In the genomic region with DNA sequence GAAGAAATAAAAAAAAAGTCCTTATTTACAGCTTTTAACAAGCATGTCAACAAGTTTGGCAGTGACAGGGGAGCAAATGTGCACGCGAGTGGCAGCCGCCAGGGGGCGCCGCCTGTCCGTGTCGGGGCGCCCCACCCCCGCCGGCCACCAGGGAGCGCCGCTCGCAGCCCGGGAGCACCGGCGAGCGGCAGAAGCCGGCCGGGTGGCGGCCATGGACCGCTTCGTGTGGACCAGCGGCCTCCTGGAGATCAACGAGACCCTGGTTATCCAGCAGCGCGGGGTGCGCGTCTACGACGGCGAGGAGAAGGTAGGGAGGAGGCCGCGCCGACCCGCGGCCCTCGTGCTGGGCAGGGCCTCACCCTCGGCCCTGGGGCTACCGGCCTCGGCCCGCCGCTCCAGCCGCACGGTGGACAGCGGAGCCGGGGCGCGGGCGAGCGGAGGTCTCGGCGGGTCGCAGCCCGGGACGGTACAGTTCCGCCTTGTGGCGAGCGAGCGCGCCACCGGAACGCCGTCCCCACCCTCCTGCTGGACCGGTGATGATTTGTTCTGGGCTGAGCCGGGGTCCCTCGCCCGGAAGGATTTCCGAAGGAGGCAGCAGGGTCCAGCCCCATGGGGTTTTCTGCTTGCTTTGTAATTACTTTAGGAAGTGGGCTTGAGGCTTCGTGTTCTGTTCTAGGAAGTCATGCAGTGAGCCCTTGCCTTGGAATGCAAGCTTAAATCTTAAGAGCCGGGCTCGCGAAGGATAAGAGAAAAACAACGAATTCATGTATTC, we compare ENCODE assay signal across 7 mouse cellular contexts. TPM values are rescaled to one million over a fixed set of nuclear protein-coding genes. Genes with fewer than 3 reads are reported as not detected.
DNase-seq lines count a peak whose midpoint lies in the region; ATAC-seq and TF ChIP-seq lines count a peak whose summit lies in the region.

TSS of gene Vps36 (plus strand) at position 150 of the 772 bp plus-strand sequence.

- no peaks in the 10 kb centered on the region for H3K9me3 ChIP-seq in intestine, postnatal 0 days (ENCODE audit: control insufficient read depth)
- H3K9me3 ChIP-seq in midbrain, embryonic 12.5 days = no peaks in the 10 kb centered on the region

- peak within 1 kb of the TSS; percentile 98 for H3K27ac ChIP-seq in intestine, postnatal 0 days (ENCODE audit: low read depth, low read length)
- peak within 1 kb of the TSS; percentile 98 for H3K27ac ChIP-seq in midbrain, embryonic 12.5 days (replicated peaks)
- H3K27ac ChIP-seq in small intestine, adult 2 months (ENCODE audit: insufficient read depth, low read depth, low read length) = peak within 1 kb of the TSS; percentile 94

- no peaks in the 10 kb centered on the region for H3K4me1 ChIP-seq in intestine, postnatal 0 days (replicated peaks; ENCODE audit: control insufficient read depth, insufficient read depth, low read length)
- peaks cover 12% of the 10 kb centered on the region for H3K4me1 ChIP-seq in midbrain, embryonic 12.5 days
- H3K4me1 ChIP-seq in small intestine, adult 2 months (ENCODE audit: control insufficient read depth, insufficient read depth, insufficient read length, low read length) = peaks cover 3% of the 10 kb centered on the region; the same call in 1 of the 2 replicates

- TF ChIP-seq POLR2A in small intestine, adult 2 months (IDR thresholded peaks at IDR 0.05; ENCODE audit: low read depth, low read length) = peak; percentile 66; the same call in 1 of the 2 replicates

- peak; percentile 77 for DNase-seq in adrenal gland, adult 8-10 months
- DNase-seq in embryo, embryonic 9.5 days (ENCODE audit: extremely low spot score) = peak; percentile 90
- DNase-seq in gonadal fat pad, adult 2 months (ENCODE audit: low read depth) = no peak
- DNase-seq in left cerebral cortex, postnatal 4 days = peak; percentile 91

- peak; percentile 97 for ATAC-seq in intestine, postnatal 0 days
- peak; percentile 97 for ATAC-seq in midbrain, embryonic 12.5 days (ENCODE audit: low FRiP score, low read depth)

- intact Hi-C loops in left cerebral cortex, postnatal 4 days (cut with DNase I) = loop anchor here (5.0 to 10.0 kb wide), 2 partner anchors 182 to 209 kb away; no protein-coding TSS in a partner anchor

- peak; percentile 97 for TF ChIP-seq CTCF in intestine, postnatal 0 days (IDR thresholded peaks at IDR 0.05; ENCODE audit: low read depth)
- peak; percentile 100 for TF ChIP-seq CTCF in small intestine, adult 2 months (IDR thresholded peaks at IDR 0.05; ENCODE audit: extremely low read depth, insufficient read length, insufficient replicate concordance, low read depth, low read length)

- H3K9ac ChIP-seq in intestine, postnatal 0 days (ENCODE audit: low read depth, low read length) = peak within 1 kb of the TSS; percentile 91
- H3K9ac ChIP-seq in midbrain, embryonic 12.5 days (replicated peaks) = peak within 1 kb of the TSS; percentile 83

- WGBS in intestine, postnatal 0 days = under 1% methylated on average over 73 of the region's 73 CpGs
- under 1% methylated on average over 68 of the region's 73 CpGs for WGBS in midbrain, embryonic 12.5 days
- WGBS in small intestine, adult 2 months = under 1% methylated on average over 73 of the region's 73 CpGs

- H3K4me2 ChIP-seq in intestine, postnatal 0 days (replicated peaks; ENCODE audit: low read depth) = peak within 1 kb of the TSS; percentile 77
- peak within 1 kb of the TSS; percentile 78 for H3K4me2 ChIP-seq in midbrain, embryonic 12.5 days (replicated peaks)

- no peaks in the 10 kb centered on the region for H3K27me3 ChIP-seq in intestine, postnatal 0 days (replicated peaks; ENCODE audit: control insufficient read depth, insufficient read depth, low read length)
- H3K27me3 ChIP-seq in midbrain, embryonic 12.5 days = no peaks in the 10 kb centered on the region
- H3K27me3 ChIP-seq in small intestine, adult 2 months (ENCODE audit: control insufficient read depth, insufficient read depth, low read length) = no peaks in the 10 kb centered on the region

- no peaks in the 10 kb centered on the region for H3K36me3 ChIP-seq in intestine, postnatal 0 days (ENCODE audit: control insufficient read depth, insufficient read depth)
- H3K36me3 ChIP-seq in midbrain, embryonic 12.5 days = no peaks in the 10 kb centered on the region
- H3K36me3 ChIP-seq in small intestine, adult 2 months (ENCODE audit: control insufficient read depth, insufficient read depth, low read length) = no peaks in the 10 kb centered on the region

- H3K4me3 ChIP-seq in intestine, postnatal 0 days (ENCODE audit: low read depth, low read length) = peak within 1 kb of the TSS; percentile 86
- peak within 1 kb of the TSS; percentile 78 for H3K4me3 ChIP-seq in midbrain, embryonic 12.5 days
- H3K4me3 ChIP-seq in small intestine, adult 2 months (ENCODE audit: low read depth, low read length) = peak within 1 kb of the TSS; percentile 96

RNA-seq across cellular contexts. Expression of gene Vps36, which starts in this region (rescaled TPM):
- 10 to 100 TPM; 33.9 to 47.7 (median 40.9) TPM for total RNA-seq in adrenal gland, adult 8-10 months (2022)
- polyA plus RNA-seq in gonadal fat pad, adult 2 months (2012; rRNA removed) = 9.2 and 10.3 TPM in 2 replicates
- 21.7 and 24.0 TPM in 2 replicates for polyA plus RNA-seq in intestine, postnatal 0 days (2015; fragmentation: Nextera tagmentation; extraction: Ambion mirVana)
- 10 to 100 TPM; 46.1 to 48.4 TPM for total RNA-seq in left cerebral cortex, postnatal 4 days (2021)
- polyA plus RNA-seq in midbrain, embryonic 12.5 days (2016; fragmentation: Nextera tagmentation; extraction: Ambion mirVana) = 39.3 and 41.0 TPM in 2 replicates
- 3.0 and 6.5 TPM in 2 replicates for polyA plus RNA-seq in small intestine, adult 2 months (2012; rRNA removed)
